ENCODE assay signal across 15 mouse cellular contexts in genomic region chr5:10477461-10477860, GRCm38 (mm10).
"Had no signal": no experiment of that assay in that cellular context is flagged by ENCODE, and none has a peak within 500 bp of the region (broad histone marks: within the 10 kb centered on the region; RNA-seq: fewer than 3 reads in every experiment).

No protein-coding gene starts in this region.

- DNase-seq: liver, postnatal 0 days; lung, adult 2 months; lung, postnatal 14 days; lung, postnatal 36 days; retina, postnatal 1 day; right cerebral cortex, adult 18-20 months; right cerebral cortex, postnatal 25 days; right cerebral cortex, postnatal 4 days; spleen, adult 18-20 months; thymus, adult 2 months; thymus, postnatal 14 days; thymus, postnatal 36 days had no signal

- ATAC-seq: liver, postnatal 0 days; lung, postnatal 0 days; midbrain, embryonic 13.5 days; midbrain, embryonic 15.5 days had no signal
